In the genomic region with DNA sequence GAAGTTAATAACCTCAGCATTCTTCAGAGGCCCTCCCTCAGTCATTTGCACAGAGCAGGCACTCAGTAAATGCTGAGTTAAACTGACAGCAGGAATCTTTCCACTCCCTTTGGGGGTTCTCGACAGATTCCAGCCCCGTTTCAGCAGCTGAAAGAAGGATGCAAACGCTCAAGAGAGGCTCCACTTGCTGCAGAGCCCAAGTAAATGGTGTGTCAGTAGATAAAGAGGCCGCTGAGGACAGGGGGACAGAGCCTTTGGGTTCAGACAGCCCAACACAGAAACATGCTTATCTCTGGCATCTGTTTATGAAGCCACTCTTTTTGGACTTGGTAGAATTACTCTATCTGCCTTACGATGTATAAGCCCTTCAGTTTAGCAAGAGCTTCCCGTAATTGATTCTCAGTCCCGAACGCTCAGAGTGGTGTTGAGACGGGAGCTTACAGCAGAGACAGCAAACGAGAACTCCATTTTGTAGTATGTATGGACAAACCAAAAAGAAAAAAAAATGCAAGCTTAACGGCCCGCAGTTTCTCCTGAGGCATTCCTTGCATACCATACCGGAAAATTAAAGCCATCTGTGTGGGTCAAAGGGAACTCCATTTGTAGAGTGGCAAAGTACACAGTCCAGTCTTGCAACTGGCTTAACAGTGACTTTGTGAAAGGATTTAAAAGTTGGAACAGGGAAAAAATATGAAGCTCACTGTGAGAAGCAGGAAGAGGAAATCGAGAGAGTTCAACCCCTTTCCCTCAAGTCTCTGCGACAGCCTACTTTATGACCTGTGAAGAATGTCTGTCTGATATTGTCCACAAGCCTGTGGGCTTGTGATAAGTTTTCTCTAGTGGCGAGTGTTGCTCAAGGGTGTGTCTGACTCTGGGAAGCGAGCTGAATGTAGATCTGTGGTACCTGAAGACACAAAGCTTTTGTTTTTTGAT, we compare ENCODE assay signal across 10 mouse cellular contexts. TPM values are rescaled to one million over a fixed set of nuclear protein-coding genes. Genes with fewer than 3 reads are reported as not detected.
A peak's percentile ranks its signal among the peaks of the same experiment; 100 is the strongest.
DNase-seq lines count a peak whose midpoint lies in the region; ATAC-seq and TF ChIP-seq lines count a peak whose summit lies in the region.
"Had no signal": no experiment of that assay in that cellular context is flagged by ENCODE, and none has a peak within 500 bp of the region (broad histone marks: within the 10 kb centered on the region; RNA-seq: fewer than 3 reads in every experiment).

No protein-coding gene starts in this region.

- no peak overlapping the region for H3K9ac ChIP-seq in heart, embryonic 15.5 days
- H3K9ac ChIP-seq in limb, embryonic 13.5 days = peak overlapping the region; percentile 31; the same call in 1 of the 2 replicates
- no peak overlapping the region for H3K9ac ChIP-seq in stomach, embryonic 15.5 days

- peak overlapping the region; percentile 67 for H3K27ac ChIP-seq in heart, embryonic 15.5 days
- H3K27ac ChIP-seq in limb, embryonic 13.5 days = peak overlapping the region; percentile 99
- H3K27ac ChIP-seq in stomach, embryonic 15.5 days = peak overlapping the region; percentile 80

- DNase-seq in lung, adult 2 months = peak; percentile 7
- no peak for DNase-seq in lung, postnatal 25 days (ENCODE audit: low spot score)
- DNase-seq in gastrocnemius, postnatal 10 days = no peak
- no peak for DNase-seq in thymus, postnatal 10 days (ENCODE audit: low spot score in 2 of 2)
- DNase-seq in left cerebral cortex, adult 9 months (ENCODE audit: low spot score in 2 of 2) = no peak
- DNase-seq: cerebellum, adult 9-10 months; thymus, postnatal 25 days had no signal

- WGBS in lung, adult 2 months = 30% methylated on average over 17 of the region's 17 CpGs
- WGBS in heart, embryonic 15.5 days = 18% methylated on average over 17 of the region's 17 CpGs
- WGBS in limb, embryonic 13.5 days = 7% methylated on average over 17 of the region's 17 CpGs
- WGBS in stomach, embryonic 15.5 days = 23% methylated on average over 17 of the region's 17 CpGs

- no peak for ATAC-seq in heart, embryonic 15.5 days (replicated peaks; ENCODE audit: insufficient number of reproducible peaks, insufficient read depth, low FRiP score, low read depth)
- ATAC-seq in limb, embryonic 13.5 days (ENCODE audit: low FRiP score, low read depth) = peak; percentile 76
- ATAC-seq in stomach, embryonic 15.5 days (ENCODE audit: insufficient read depth, low FRiP score, low read depth) = peak; percentile 54; the same call in 1 of the 2 replicates

- peaks cover 12% of the 10 kb centered on the region for H3K4me1 ChIP-seq in lung, adult 2 months (ENCODE audit: control insufficient read depth, insufficient read depth, low read length)
- H3K4me1 ChIP-seq in heart, embryonic 15.5 days (replicated peaks) = peaks cover 50% of the 10 kb centered on the region
- H3K4me1 ChIP-seq in limb, embryonic 13.5 days = peaks cover 56% of the 10 kb centered on the region
- H3K4me1 ChIP-seq in stomach, embryonic 15.5 days = peaks cover 26% of the 10 kb centered on the region

- 0 out of 2 replicates have a peak overlapping the region, but pooled peaks have one; percentile 1 for H3K4me2 ChIP-seq in heart, embryonic 15.5 days
- peak overlapping the region; percentile 48 for H3K4me2 ChIP-seq in limb, embryonic 13.5 days (replicated peaks)
- H3K4me2 ChIP-seq in stomach, embryonic 15.5 days = no peak overlapping the region

- H3K27me3 ChIP-seq in heart, embryonic 15.5 days = no peaks in the 10 kb centered on the region
- H3K27me3 ChIP-seq in limb, embryonic 13.5 days = no peaks in the 10 kb centered on the region
- no peaks in the 10 kb centered on the region for H3K27me3 ChIP-seq in stomach, embryonic 15.5 days (replicated peaks)

- no peaks in the 10 kb centered on the region for H3K9me3 ChIP-seq in heart, embryonic 15.5 days (replicated peaks)
- H3K9me3 ChIP-seq in limb, embryonic 13.5 days = no peaks in the 10 kb centered on the region
- H3K9me3 ChIP-seq in stomach, embryonic 15.5 days = no peaks in the 10 kb centered on the region

- H3K36me3 ChIP-seq in heart, embryonic 15.5 days = peaks cover 20% of the 10 kb centered on the region; the same call in 1 of the 2 replicates
- peaks cover 25% of the 10 kb centered on the region for H3K36me3 ChIP-seq in limb, embryonic 13.5 days
- 0 out of 2 replicates have a peak, but pooled peaks cover 6% of the 10 kb centered on the region for H3K36me3 ChIP-seq in stomach, embryonic 15.5 days

- no peak overlapping the region for H3K4me3 ChIP-seq in lung, adult 2 months (replicated peaks; ENCODE audit: extremely low read depth, low read depth, low read length)
- H3K4me3 ChIP-seq in heart, embryonic 15.5 days = no peak overlapping the region
- H3K4me3 ChIP-seq in limb, embryonic 13.5 days = no peak overlapping the region
- no peak overlapping the region for H3K4me3 ChIP-seq in stomach, embryonic 15.5 days (replicated peaks)

- TF ChIP-seq CTCF in lung, adult 2 months (IDR thresholded peaks at IDR 0.05; ENCODE audit: insufficient read depth, low read length) = no peak

- TF ChIP-seq POLR2A in lung, adult 2 months (IDR thresholded peaks at IDR 0.05; ENCODE audit: borderline replicate concordance, extremely low read depth, low read depth, low read length) = no peak

RNA-seq across cellular contexts. Expression of a gene that starts 55.2 kb away (rescaled TPM):
- polyA plus RNA-seq in lung, adult 2 months (2012; rRNA removed) = 5.8 and 6.7 TPM in 2 replicates
- 94.8 and 103 TPM in 2 replicates for polyA plus RNA-seq in heart, embryonic 15.5 days (2015; fragmentation: Nextera tagmentation; extraction: Ambion mirVana)
- polyA plus RNA-seq in limb, embryonic 13.5 days (2015; fragmentation: Nextera tagmentation; extraction: Ambion mirVana) = 76.7 and 85.9 TPM in 2 replicates
- 54.2 and 60.5 TPM in 2 replicates for polyA plus RNA-seq in stomach, embryonic 15.5 days (2015; fragmentation: Nextera tagmentation; extraction: Ambion mirVana)
- 100 to 1,000 TPM; 155 to 167 TPM for total RNA-seq in gastrocnemius, postnatal 10 days (2021)
